Mouse (Mus musculus) spleen, adult 2 months (tissue): ENCODE results near the gene Cd300lg.

Experiments used
- CTCF ChIP-seq: fragments of 200-500 bp; IDR thresholded peaks from 2 replicates; pipeline ENCODE4 v1.5.1; 2011; ENCODE audit warnings: mild to moderate bottlenecking, inconsistent platforms; ENCODE audit not compliant: insufficient read depth, insufficient read length, insufficient replicate concordance; ENCODE audit errors: extremely low read depth
- POLR2A ChIP-seq: fragments of 200-500 bp; IDR thresholded peaks from 2 replicates; pipeline ENCODE4 v1.6.1; 2011; ENCODE audit warnings: low read depth, low read length, inconsistent platforms

- TF ChIP-seq CTCF, result no peak
- no peak for TF ChIP-seq POLR2A
Observed at GRCm38 (mm10) chr11:102073722-102074121, 32.4 kb downstream of the Cd300lg start.
